Mouse (Mus musculus): ENCODE measurements at regions not wholly inside any gene's neighbourhood (a gene's known extent, or its start where the extent isn't known, plus 50 kb on each side); places are given as distances from the start of the nearest gene placed in this dataset.

- no peak for DNase-seq (ENCODE audit: low spot score)
Measured at GRCm38 (mm10) chr8:78877423-78877822, 56.5 kb upstream of the Lsm6 start.

- no peak for DNase-seq (ENCODE audit: low spot score)
Measured at GRCm38 (mm10) chr8:78889708-78890107, 68.8 kb upstream of the Lsm6 start.

- no peak for DNase-seq (ENCODE audit: low spot score)
Measured at GRCm38 (mm10) chr8:78890571-78890970, 69.6 kb upstream of the Lsm6 start.

- peak; percentile 12 for DNase-seq (ENCODE audit: low spot score)
Measured at GRCm38 (mm10) chr8:78899887-78900286, 78.9 kb upstream of the Lsm6 start.

- no peak for DNase-seq (ENCODE audit: low spot score)
Measured at GRCm38 (mm10) chr8:78903034-78903433, 82.1 kb upstream of the Lsm6 start.

- no peak for DNase-seq (ENCODE audit: low spot score)
Measured at GRCm38 (mm10) chr8:78907918-78908317, 87.0 kb upstream of the Lsm6 start.

- DNase-seq (ENCODE audit: low spot score) = no peak
Measured at GRCm38 (mm10) chr8:78911288-78911873, 90.4 kb upstream of the Lsm6 start.

GRCm38 (mm10) chr8:78912470-78912869 lies 91.5 kb upstream of the Lsm6 start:
- no peak for DNase-seq (ENCODE audit: low spot score)

- no peak for DNase-seq (ENCODE audit: low spot score)
Measured at GRCm38 (mm10) chr8:78913823-78914222, 92.9 kb upstream of the Lsm6 start.

GRCm38 (mm10) chr8:78930610-78931397 lies 97.4 kb upstream of the Zfp827 start:
- no peak for DNase-seq (ENCODE audit: low spot score)

GRCm38 (mm10) chr8:78932069-78932468 lies 96.2 kb upstream of the Zfp827 start:
- no peak for DNase-seq (ENCODE audit: low spot score)

GRCm38 (mm10) chr8:78940049-78940448 lies 88.2 kb upstream of the Zfp827 start:
- no peak for DNase-seq (ENCODE audit: low spot score)

- DNase-seq (ENCODE audit: low spot score) = no peak
Measured at GRCm38 (mm10) chr8:78941558-78941957, 86.7 kb upstream of the Zfp827 start.

- no peak for DNase-seq (ENCODE audit: low spot score)
Measured at GRCm38 (mm10) chr8:78944367-78944766, 83.9 kb upstream of the Zfp827 start.

- DNase-seq (ENCODE audit: low spot score) = no peak
Measured at GRCm38 (mm10) chr8:78945607-78946006, 82.6 kb upstream of the Zfp827 start.

- DNase-seq (ENCODE audit: low spot score) = no peak
Measured at GRCm38 (mm10) chr8:78946085-78946484, 82.2 kb upstream of the Zfp827 start.

GRCm38 (mm10) chr8:78975034-78975433 lies 53.2 kb upstream of the Zfp827 start:
- DNase-seq (ENCODE audit: low spot score) = no peak

Data from ovary, adult 18-20 months (tissue).